ENCODE assay signal across 2 mouse cellular contexts in the genomic region with DNA sequence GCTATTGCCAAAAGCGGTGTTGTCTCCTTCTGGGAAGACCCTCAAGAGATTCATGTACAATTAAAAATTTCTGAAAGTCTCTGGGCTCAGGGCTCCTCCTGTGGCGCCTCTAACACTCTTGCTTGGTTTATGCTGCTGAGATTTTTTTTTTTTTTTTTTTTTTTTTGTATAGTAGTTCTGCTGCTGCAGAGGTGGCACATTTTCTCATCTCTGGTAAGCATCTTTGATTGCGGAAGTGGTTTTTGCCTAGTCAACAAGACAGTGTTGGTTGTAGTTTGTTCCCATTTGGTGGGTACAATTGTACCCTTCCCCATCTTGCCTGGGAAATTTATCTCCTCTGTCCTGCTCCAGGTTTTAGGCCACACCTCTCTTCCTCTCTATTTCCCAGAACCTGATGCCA.
TF ChIP-seq lines count a peak whose summit lies in the region.

No protein-coding gene starts in this region.

TF ChIP-seq in CH12.LX, 34 proteins besides CTCF, POLR2A, EP300 and RAD21 (continued from another document):
- TF ChIP-seq MEF2A (IDR thresholded peaks at IDR 0.05; ENCODE audit: borderline replicate concordance, low read depth, low read length), result no peak
TF ChIP-seq in CH12.LX: peak in this region for 1.

TF ChIP-seq in MEL, 35 proteins besides CTCF, POLR2A, EP300 and RAD21 (continued from another document):
- no peak for TF ChIP-seq BHLHE40 (IDR thresholded peaks at IDR 0.05; ENCODE audit: borderline replicate concordance, low read depth, low read length)
TF ChIP-seq in MEL: peak in this region for 2.
